In the genomic region with DNA sequence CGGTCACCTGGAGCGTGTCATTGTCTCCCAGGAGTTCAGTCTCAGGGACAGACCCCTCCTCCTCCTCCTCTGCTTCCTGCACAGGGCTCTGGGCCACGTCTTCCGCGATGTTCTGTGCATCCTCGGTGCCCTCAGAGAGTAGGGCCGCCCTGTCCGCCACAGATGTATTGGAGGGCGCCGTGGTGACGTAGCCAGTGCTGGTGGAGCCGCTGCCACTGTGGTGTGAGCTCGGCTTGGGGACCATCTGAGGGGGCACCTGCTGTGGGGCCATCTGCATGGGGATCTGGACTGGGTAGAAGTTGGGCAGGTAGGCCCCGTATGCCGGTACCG, we compare ENCODE assay signal across 8 mouse cellular contexts.
A peak's percentile ranks its signal among the peaks of the same experiment; 100 is the strongest.
DNase-seq lines count a peak whose midpoint lies in the region; ATAC-seq and TF ChIP-seq lines count a peak whose summit lies in the region.
"Had no signal": no experiment of that assay in that cellular context is flagged by ENCODE, and none has a peak within 500 bp of the region (broad histone marks: within the 10 kb centered on the region; RNA-seq: fewer than 3 reads in every experiment).

No protein-coding gene starts in this region.

- H3K9ac ChIP-seq in kidney, embryonic 15.5 days: no peak overlapping the region
- H3K9ac ChIP-seq in forebrain, embryonic 11.5 days (ENCODE audit: low read length): no peak overlapping the region
- no peak overlapping the region for H3K9ac ChIP-seq in intestine, embryonic 15.5 days
- no peak overlapping the region for H3K9ac ChIP-seq in midbrain, postnatal 0 days (replicated peaks; ENCODE audit: low read length, poor library complexity, severe bottlenecking)

- peaks cover 14% of the 10 kb centered on the region for H3K36me3 ChIP-seq in kidney, embryonic 15.5 days
- H3K36me3 ChIP-seq in forebrain, embryonic 11.5 days (ENCODE audit: control insufficient read depth, insufficient read depth, low read length): no peaks in the 10 kb centered on the region
- H3K36me3 ChIP-seq in intestine, embryonic 15.5 days: peaks cover 15% of the 10 kb centered on the region
- H3K36me3 ChIP-seq in midbrain, postnatal 0 days (ENCODE audit: insufficient read depth, low read length): no peaks in the 10 kb centered on the region

- H3K27ac ChIP-seq in kidney, embryonic 15.5 days: no peak overlapping the region
- H3K27ac ChIP-seq in forebrain, embryonic 11.5 days (ENCODE audit: low read depth, low read length): no peak overlapping the region
- H3K27ac ChIP-seq in intestine, embryonic 15.5 days: no peak overlapping the region
- no peak overlapping the region for H3K27ac ChIP-seq in midbrain, postnatal 0 days (ENCODE audit: low read depth, low read length)
- H3K27ac ChIP-seq: heart, embryonic 10.5 days had no signal

- no peaks in the 10 kb centered on the region for H3K27me3 ChIP-seq in kidney, embryonic 15.5 days
- H3K27me3 ChIP-seq in forebrain, embryonic 11.5 days (ENCODE audit: control insufficient read depth, insufficient read depth, low read length): no peaks in the 10 kb centered on the region
- H3K27me3 ChIP-seq in intestine, embryonic 15.5 days (replicated peaks): no peaks in the 10 kb centered on the region
- no peaks in the 10 kb centered on the region for H3K27me3 ChIP-seq in midbrain, postnatal 0 days (ENCODE audit: insufficient read depth, low read length)

- intact Hi-C loops in heart, postnatal 14 days (cut with DNase I): no loop called here

- DNase-seq in kidney, postnatal 10 days: no peak
- peak; percentile 58 for DNase-seq in forebrain, embryonic 11.5 days (ENCODE audit: low spot score)
- no peak for DNase-seq in midbrain, postnatal 0 days (ENCODE audit: low spot score)
- no peak for DNase-seq in ovary, adult 18-20 months (ENCODE audit: low spot score)
- no peak for DNase-seq in heart, postnatal 14 days

- H3K4me1 ChIP-seq in kidney, embryonic 15.5 days: peaks cover 3% of the 10 kb centered on the region
- H3K4me1 ChIP-seq in forebrain, embryonic 11.5 days (replicated peaks; ENCODE audit: control insufficient read depth, insufficient read depth, low read length): no peaks in the 10 kb centered on the region
- peaks cover 5% of the 10 kb centered on the region for H3K4me1 ChIP-seq in intestine, embryonic 15.5 days (replicated peaks)
- no peaks in the 10 kb centered on the region for H3K4me1 ChIP-seq in midbrain, postnatal 0 days (ENCODE audit: insufficient read depth, low read length)

- H3K9me3 ChIP-seq in kidney, embryonic 15.5 days (replicated peaks): no peaks in the 10 kb centered on the region
- no peaks in the 10 kb centered on the region for H3K9me3 ChIP-seq in forebrain, embryonic 11.5 days (ENCODE audit: control insufficient read depth, low read length)
- no peaks in the 10 kb centered on the region for H3K9me3 ChIP-seq in intestine, embryonic 15.5 days
- H3K9me3 ChIP-seq in midbrain, postnatal 0 days (ENCODE audit: low read length): no peaks in the 10 kb centered on the region
- H3K9me3 ChIP-seq: heart, embryonic 10.5 days had no signal

- ATAC-seq in kidney, embryonic 15.5 days (replicated peaks; ENCODE audit: low FRiP score): peak; percentile 50; the same call in 1 of the 2 replicates
- peak; percentile 43; the same call in 1 of the 2 replicates for ATAC-seq in forebrain, embryonic 11.5 days (replicated peaks; ENCODE audit: low FRiP score)
- peak; percentile 14 for ATAC-seq in intestine, embryonic 15.5 days
- ATAC-seq in midbrain, postnatal 0 days (ENCODE audit: low FRiP score): peak; percentile 28

- no peak overlapping the region for H3K4me2 ChIP-seq in kidney, embryonic 15.5 days
- no peak overlapping the region for H3K4me2 ChIP-seq in forebrain, embryonic 11.5 days (ENCODE audit: low read depth, low read length, severe bottlenecking)
- no peak overlapping the region for H3K4me2 ChIP-seq in intestine, embryonic 15.5 days (replicated peaks)
- H3K4me2 ChIP-seq in midbrain, postnatal 0 days (ENCODE audit: low read depth, low read length, poor library complexity, severe bottlenecking): no peak overlapping the region

- TF ChIP-seq CTCF in midbrain, postnatal 0 days (IDR thresholded peaks at IDR 0.05): no peak

- no peak overlapping the region for H3K4me3 ChIP-seq in kidney, embryonic 15.5 days (replicated peaks)
- no peak overlapping the region for H3K4me3 ChIP-seq in forebrain, embryonic 11.5 days (ENCODE audit: low read depth, low read length)
- H3K4me3 ChIP-seq in intestine, embryonic 15.5 days (replicated peaks): no peak overlapping the region
- no peak overlapping the region for H3K4me3 ChIP-seq in midbrain, postnatal 0 days (ENCODE audit: low read depth, low read length)
- H3K4me3 ChIP-seq: heart, embryonic 10.5 days had no signal

- WGBS in kidney, embryonic 15.5 days: 90% methylated on average over 16 of the region's 16 CpGs
- 90% methylated on average over 16 of the region's 16 CpGs for WGBS in forebrain, embryonic 11.5 days
- 89% methylated on average over 16 of the region's 16 CpGs for WGBS in intestine, embryonic 15.5 days
- 90% methylated on average over 16 of the region's 16 CpGs for WGBS in midbrain, postnatal 0 days
